Mouse (Mus musculus) C2C12 (cell line): ENCODE results near the gene Rita1.

Experiments
- CEBPB ChIP-seq: IDR thresholded peaks from one replicate; pipeline ENCODE4 v1.6.1; 2011; ENCODE audit warnings: low read depth, mild to moderate bottlenecking, control low read depth, moderate library complexity
- CTCF ChIP-seq: IDR thresholded peaks from one replicate; pipeline ENCODE4 v1.5.1; 2011; ENCODE audit not compliant: control insufficient read depth, insufficient read depth, insufficient read length
- FOSL1 ChIP-seq: IDR thresholded peaks from one replicate; pipeline ENCODE4 v1.8.0; 2011; ENCODE audit warnings: mild to moderate bottlenecking, low read length; ENCODE audit not compliant: poor library complexity, insufficient read depth, severe bottlenecking
- MAX ChIP-seq: IDR thresholded peaks from one replicate; pipeline ENCODE4 v1.6.1; 2011; ENCODE audit warnings: mild to moderate bottlenecking, control low read depth
- MYOG ChIP-seq: IDR thresholded peaks from one replicate; pipeline ENCODE4 v1.6.1; 2011; ENCODE audit not compliant: control insufficient read depth, insufficient read length; ENCODE audit errors: extremely low read depth
- USF1 ChIP-seq: IDR thresholded peaks from one replicate; pipeline ENCODE4 v1.6.1; 2011; ENCODE audit warnings: low read depth, mild to moderate bottlenecking, control low read depth, moderate library complexity

GRCm38 (mm10) chr5:120560616-120561311 is 51.6 kb downstream of the Rita1 start:
- TF ChIP-seq CTCF (no peak), CEBPB (no peak), MYOG (no peak), MAX (no peak), USF1 (no peak), FOSL1 (no peak)
